Mouse (Mus musculus): Measurements from ENCODE around the gene Tmem120b. TPM values are rescaled to one million over a fixed set of nuclear protein-coding genes. Genes with fewer than 3 reads are reported as not detected.

Gene Tmem120b
- total and polyA plus RNA-seq, 3 experiments: 5.6 to 6.8 TPM; not detected in 1

- TF ChIP-seq USF2 (IDR thresholded peaks at IDR 0.05; ENCODE audit: borderline replicate concordance in 1 of 2, insufficient read depth in 1 of 2, low read depth in 1 of 2, low read length in 2 of 2) (no peak), ELF1 (IDR thresholded peaks at IDR 0.05; ENCODE audit: low read depth, low read length) (no peak), NRF1 (IDR thresholded peaks at IDR 0.05; ENCODE audit: insufficient read depth, low read depth, low read length, poor library complexity, severe bottlenecking) (no peak), RCOR1 (IDR thresholded peaks at IDR 0.05; ENCODE audit: low read depth, low read length) (no peak), GATA1 (IDR thresholded peaks at IDR 0.05; ENCODE audit: low read depth, low read length) (no peak), POLR2AphosphoS2 (IDR thresholded peaks at IDR 0.05; ENCODE audit: low read length) (no peak), MYC (IDR thresholded peaks at IDR 0.05; ENCODE audit: low read depth, low read length) (no peak), HCFC1 (IDR thresholded peaks at IDR 0.05; ENCODE audit: low read depth, low read length) (peak; percentile 14; the same call in 1 of the 2 replicates), MAZ (IDR thresholded peaks at IDR 0.05; ENCODE audit: low read depth, low read length) (peak; percentile 9; the same call in 1 of the 2 replicates), UBTF (IDR thresholded peaks at IDR 0.05; ENCODE audit: borderline replicate concordance, insufficient read depth, low read depth, low read length) (0 out of 2 replicates have a peak, but pooled peaks have one; percentile 70), CHD1 (IDR thresholded peaks at IDR 0.05; ENCODE audit: low read depth, low read length) (peak; percentile 56; the same call in 1 of the 2 replicates), RAD21 (IDR thresholded peaks at IDR 0.05; ENCODE audit: low read depth, low read length) (no peak), CTCF (IDR thresholded peaks at IDR 0.05 in 2 of 3, conservative IDR thresholded peaks at IDR 0.05 in 1 of 3; ENCODE audit: control insufficient read depth in 1 of 3, insufficient read depth in 1 of 3, low read depth in 2 of 3, low read length in 3 of 3, poor library complexity in 1 of 3, severe bottlenecking in 1 of 3) (no peak), E2F4 (IDR thresholded peaks at IDR 0.05; ENCODE audit: borderline replicate concordance, low read depth, low read length) (no peak), ZC3H11A (IDR thresholded peaks at IDR 0.05; ENCODE audit: low read depth, low read length) (no peak), SMC3 (IDR thresholded peaks at IDR 0.05; ENCODE audit: low read depth, low read length) (no peak)
Observed at GRCm38 (mm10) chr5:123137044-123137909, 69.1 kb downstream of the Tmem120b start (continued).

- Histone ChIP-seq H3K4me3 (ENCODE audit: control insufficient read depth in 1 of 2, insufficient read depth in 1 of 2, low read depth in 2 of 2, low read length in 2 of 2) (peak overlapping the region; percentile 63 to 71), H3K27ac (ENCODE audit: control insufficient read depth, low read depth, low read length) (peak overlapping the region; percentile 100), H3K79me2 (ENCODE audit: control insufficient read depth, insufficient read depth, low read length, poor library complexity) (peaks cover 54% of the 10 kb centered on the region), H3K4me1 (ENCODE audit: control insufficient read depth in 1 of 2, insufficient read depth in 2 of 2, low read length in 2 of 2) (peaks cover 4 to 30% of the 10 kb centered on the region in 2 experiments; a peak in 3 of 4 replicates), H3K36me3 (ENCODE audit: control insufficient read depth in 1 of 2, insufficient read depth in 2 of 2, low read length in 2 of 2) (peaks cover 0 to 29% of the 10 kb centered on the region in 2 experiments; a peak in 2 of 4 replicates), H3K27me3 (ENCODE audit: control insufficient read depth in 1 of 2, insufficient read depth in 2 of 2, low read length in 2 of 2) (no peaks in the 10 kb centered on the region), H3K9ac (ENCODE audit: control insufficient read depth, low read depth, low read length, poor library complexity, severe bottlenecking) (peak overlapping the region; percentile 93), H3K9me3 (replicated peaks; ENCODE audit: insufficient read depth, low read length) (no peaks in the 10 kb centered on the region)
- no peak for DNase-seq (ENCODE audit: low read depth, low spot score)
- TF ChIP-seq POLR2A (IDR thresholded peaks at IDR 0.05; ENCODE audit: control insufficient read depth in 1 of 2, insufficient read depth in 1 of 2, low read depth in 1 of 2, low read length in 2 of 2, poor library complexity in 1 of 2): peak in 1 of 2 experiments; percentile 37; a peak in 2 of 4 replicates
- peak; percentile 41 for TF ChIP-seq SIN3A (IDR thresholded peaks at IDR 0.05; ENCODE audit: low read length)
- no peak for TF ChIP-seq TAL1 (IDR thresholded peaks at IDR 0.05; ENCODE audit: low read length)
- no peak for TF ChIP-seq ZKSCAN1 (IDR thresholded peaks at IDR 0.05; ENCODE audit: low read depth, low read length)
Observed at GRCm38 (mm10) chr5:123137910-123138229, 69.7 kb downstream of the Tmem120b start.
